Mouse (Mus musculus) layer of hippocampus, adult 18-20 months (tissue): ENCODE measurements at regions not wholly inside any gene's neighbourhood (a gene's known extent, or its start where the extent isn't known, plus 50 kb on each side); places are given as distances from the start of the nearest gene placed in this dataset.

Experiments used
- DNase-seq, 2 experiments: peaks; one replicate each; pipeline ENCODE4 v3.0.0; 2022; ENCODE audit warnings: low spot score in 2 of 2

GRCm38 (mm10) chr6:147199955-147200354, 64.0 kb downstream of the Pthlh start:
- DNase-seq, result no peak

GRCm38 (mm10) chr6:147199411-147199810, 64.6 kb downstream of the Pthlh start:
- no peak for DNase-seq

GRCm38 (mm10) chr6:147196432-147196831, 67.6 kb downstream of the Pthlh start:
- no peak for DNase-seq

GRCm38 (mm10) chr6:147195277-147195676, 68.7 kb downstream of the Pthlh start:
- peak in 1 of 2 experiments; percentile 17 for DNase-seq

GRCm38 (mm10) chr6:147187710-147188109, 76.3 kb downstream of the Pthlh start:
- no peak for DNase-seq

- DNase-seq, result no peak
Measured at GRCm38 (mm10) chr6:147178276-147178675, 85.7 kb downstream of the Pthlh start.

GRCm38 (mm10) chr6:147176176-147176575, 85.0 kb downstream of the Klhl42 start:
- DNase-seq, result no peak
